Mouse (Mus musculus): ENCODE data around the gene Hist1h1d. TPM values are rescaled to one million over a fixed set of nuclear protein-coding genes. Genes with fewer than 3 reads are reported as not detected.
"Not testable (repeated sequence)": the region's sequence is repeated elsewhere in the genome, so short reads cannot be mapped to it uniquely, and the experiment has no call there.

Gene Hist1h1d
- polyA plus RNA-seq, 1 experiment from 2014 or later, result 0.22 TPM

- WGBS, result 1% methylated on average over 15 of the region's 15 CpGs
- DNase-seq (ENCODE audit: low spot score), result peak; percentile 18
- no peak for TF ChIP-seq CTCF (IDR thresholded peaks at IDR 0.05; ENCODE audit: low read depth)
Observed at GRCm38 (mm10) chr13:23534368-23535131, 18.5 kb upstream of the Hist1h1d start.

GRCm38 (mm10) chr13:23535137-23536075 is 17.7 kb upstream of the Hist1h1d start, which contains the start of gene Hist1h3g:
Hist1h3g (plus strand) TSS chr13:23535422.
- Histone ChIP-seq H3K4me1 (replicated peaks; ENCODE audit: insufficient read depth, low read length) (peaks cover 13% of the 10 kb centered on the region), H3K27ac (peak within 1 kb of the TSS; percentile 81), H3K9ac (ENCODE audit: low read depth, low read length) (peak within 1 kb of the TSS; percentile 48), H3K4me3 (replicated peaks; ENCODE audit: low read depth, low read length) (peak within 1 kb of the TSS; percentile 43), H3K4me2 (ENCODE audit: low read length) (peak within 1 kb of the TSS; percentile 70)
- ATAC-seq (replicated peaks; ENCODE audit: low FRiP score, low read depth), result peak; percentile 85
- peak; percentile 99 for DNase-seq (ENCODE audit: low spot score)
- H3K36me3 ChIP-seq (ENCODE audit: insufficient read depth, low read length); H3K9me3 ChIP-seq (replicated peaks; ENCODE audit: low read length); H3K27me3 ChIP-seq (ENCODE audit: insufficient read depth, low read length): not testable (repeated sequence)
- under 1% methylated on average over 41 of the region's 62 CpGs for WGBS

More at GRCm38 (mm10) chr13:23534368-23535131, 18.5 kb upstream of the Hist1h1d start:
- Histone ChIP-seq H3K9ac (ENCODE audit: low read depth, low read length) (peak overlapping the region; percentile 48), H3K27ac (peak overlapping the region; percentile 81), H3K4me2 (ENCODE audit: low read length) (peak overlapping the region; percentile 70), H3K36me3 (ENCODE audit: insufficient read depth, low read length) (no peaks in the 10 kb centered on the region), H3K27me3 (ENCODE audit: insufficient read depth, low read length) (no peaks in the 10 kb centered on the region), H3K4me3 (replicated peaks; ENCODE audit: low read depth, low read length) (peak overlapping the region; percentile 43), H3K4me1 (replicated peaks; ENCODE audit: insufficient read depth, low read length) (peaks cover 13% of the 10 kb centered on the region), H3K9me3 (replicated peaks; ENCODE audit: low read length) (no peaks in the 10 kb centered on the region)
- ATAC-seq (replicated peaks; ENCODE audit: low FRiP score, low read depth), result 0 out of 2 replicates have a peak, but pooled peaks have one; percentile 3

DNA sequence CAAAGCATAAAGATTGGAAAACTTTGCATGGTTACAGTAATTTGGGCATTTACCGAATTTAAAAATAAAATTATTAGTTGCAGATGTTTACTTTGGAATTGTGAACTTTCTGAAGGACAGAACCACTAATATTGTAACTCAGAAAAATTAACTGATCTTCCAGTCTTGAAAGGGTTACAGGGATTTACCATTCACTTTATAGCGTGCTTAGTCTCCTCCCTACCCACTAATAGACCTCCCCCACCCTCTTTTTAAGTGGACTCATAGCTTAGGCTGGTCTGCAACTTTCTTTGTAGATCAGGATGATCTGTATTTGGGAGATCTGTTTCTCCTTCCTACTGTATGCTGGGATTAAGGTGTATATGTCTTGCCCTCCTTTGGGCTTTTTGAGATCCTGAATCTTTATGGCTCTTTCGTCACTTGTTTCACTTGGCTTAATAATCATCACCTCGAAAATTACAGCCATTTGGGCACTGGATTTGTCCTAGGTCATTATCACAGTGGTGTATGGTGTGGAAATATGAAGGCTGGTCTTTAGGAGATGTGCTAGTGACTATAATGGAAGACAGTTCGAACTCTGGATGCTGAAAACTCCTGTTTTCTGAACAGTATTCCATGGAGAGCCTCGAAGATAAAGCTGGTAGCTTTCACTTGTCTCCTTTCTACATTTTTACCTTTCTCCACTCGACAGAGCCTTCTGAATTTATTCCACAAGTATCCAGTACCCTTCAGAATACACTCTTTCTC is 16.8 kb upstream of the Hist1h1d start:
- no peaks in the 10 kb centered on the region for H3K36me3 ChIP-seq (ENCODE audit: insufficient read depth, low read length)
- DNase-seq (ENCODE audit: low spot score) (peak; percentile 53), ATAC-seq (replicated peaks; ENCODE audit: low FRiP score, low read depth) (no peak)
- peak overlapping the region; percentile 43 for H3K4me3 ChIP-seq (replicated peaks; ENCODE audit: low read depth, low read length)
- H3K9ac ChIP-seq (ENCODE audit: low read depth, low read length), result peak overlapping the region; percentile 43; the same call in 1 of the 2 replicates
- H3K9me3 ChIP-seq (replicated peaks; ENCODE audit: low read length), result no peaks in the 10 kb centered on the region
- WGBS, result 13% methylated on average over 7 of the region's 7 CpGs
- H3K27me3 ChIP-seq (ENCODE audit: insufficient read depth, low read length), result no peaks in the 10 kb centered on the region
- H3K27ac ChIP-seq, result no peak overlapping the region
- H3K4me2 ChIP-seq (ENCODE audit: low read length), result peak overlapping the region; percentile 70
- peaks cover 13% of the 10 kb centered on the region for H3K4me1 ChIP-seq (replicated peaks; ENCODE audit: insufficient read depth, low read length)
- TF ChIP-seq CTCF (IDR thresholded peaks at IDR 0.05; ENCODE audit: low read depth), result no peak

- Histone ChIP-seq H3K27me3 (ENCODE audit: insufficient read depth, low read length) (no peaks in the 10 kb centered on the region), H3K4me2 (ENCODE audit: low read length) (peak overlapping the region; percentile 70), H3K4me3 (replicated peaks; ENCODE audit: low read depth, low read length) (peak overlapping the region; percentile 43; the same call in 1 of the 2 replicates), H3K4me1 (replicated peaks; ENCODE audit: insufficient read depth, low read length) (peaks cover 11% of the 10 kb centered on the region), H3K9ac (ENCODE audit: low read depth, low read length) (no peak overlapping the region), H3K27ac (no peak overlapping the region), H3K36me3 (ENCODE audit: insufficient read depth, low read length) (no peaks in the 10 kb centered on the region), H3K9me3 (replicated peaks; ENCODE audit: low read length) (no peaks in the 10 kb centered on the region)
- WGBS, result 78% methylated on average over 3 of the region's 3 CpGs
- DNase-seq (ENCODE audit: low spot score) (no peak), ATAC-seq (replicated peaks; ENCODE audit: low FRiP score, low read depth) (no peak)
- no peak for TF ChIP-seq CTCF (IDR thresholded peaks at IDR 0.05; ENCODE audit: low read depth)
Observed at GRCm38 (mm10) chr13:23537006-23537710, 15.9 kb upstream of the Hist1h1d start.

- peaks cover 4% of the 10 kb centered on the region; the same call in 1 of the 2 replicates for H3K4me1 ChIP-seq (replicated peaks; ENCODE audit: insufficient read depth, low read length)
- H3K27me3 ChIP-seq (ENCODE audit: insufficient read depth, low read length), result no peaks in the 10 kb centered on the region
- H3K9ac ChIP-seq (ENCODE audit: low read depth, low read length), result no peak overlapping the region
- no peak for ATAC-seq (replicated peaks; ENCODE audit: low FRiP score, low read depth)
- no peaks in the 10 kb centered on the region for H3K9me3 ChIP-seq (replicated peaks; ENCODE audit: low read length)
- no peak overlapping the region for H3K4me3 ChIP-seq (replicated peaks; ENCODE audit: low read depth, low read length)
- WGBS, result 73% methylated on average over 5 of the region's 5 CpGs
- DNase-seq (ENCODE audit: low spot score), result no peak
- no peaks in the 10 kb centered on the region for H3K36me3 ChIP-seq (ENCODE audit: insufficient read depth, low read length)
- no peak overlapping the region for H3K4me2 ChIP-seq (ENCODE audit: low read length)
- H3K27ac ChIP-seq, result no peak overlapping the region
- TF ChIP-seq CTCF (IDR thresholded peaks at IDR 0.05; ENCODE audit: low read depth), result no peak
Observed at GRCm38 (mm10) chr13:23538249-23538648, 14.8 kb upstream of the Hist1h1d start.

DNA sequence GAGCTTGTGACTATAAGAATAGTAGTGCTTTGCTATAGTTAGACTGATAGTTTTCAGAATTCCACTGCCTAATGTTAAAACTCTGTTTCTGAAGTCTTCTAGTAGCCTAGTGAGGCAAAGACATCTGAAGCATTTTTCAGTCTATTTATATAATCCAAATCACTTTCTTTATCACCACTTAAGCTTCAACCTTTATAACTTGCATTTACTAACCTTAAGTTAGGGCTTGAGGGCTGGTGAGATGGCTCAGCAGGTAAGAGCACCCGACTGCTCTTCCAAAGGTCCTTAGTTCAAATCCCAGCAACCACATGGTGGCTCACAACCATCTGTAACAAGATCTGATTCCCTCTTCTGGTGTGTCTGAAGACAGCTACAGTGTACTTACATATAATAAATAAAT is 13.2 kb upstream of the Hist1h1d start:
- DNase-seq (ENCODE audit: low spot score); ATAC-seq (replicated peaks; ENCODE audit: low FRiP score, low read depth); H3K9me3 ChIP-seq (replicated peaks; ENCODE audit: low read length); H3K27ac ChIP-seq; H3K4me1 ChIP-seq (replicated peaks; ENCODE audit: insufficient read depth, low read length); H3K4me3 ChIP-seq (replicated peaks; ENCODE audit: low read depth, low read length); H3K36me3 ChIP-seq (ENCODE audit: insufficient read depth, low read length); H3K9ac ChIP-seq (ENCODE audit: low read depth, low read length); H3K27me3 ChIP-seq (ENCODE audit: insufficient read depth, low read length); H3K4me2 ChIP-seq (ENCODE audit: low read length): not testable (repeated sequence)
- WGBS, result 85% methylated on average over 1 of the region's 1 CpGs
